Mouse (Mus musculus): ENCODE results near the gene Bloc1s1. TPM values are rescaled to one million over a fixed set of nuclear protein-coding genes. Genes with fewer than 3 reads are reported as not detected.

Gene Bloc1s1
- polyA plus RNA-seq, 1 experiment: 44.5 TPM

- Histone ChIP-seq H3K9me3 (replicated peaks; ENCODE audit: control insufficient read depth, insufficient read depth, low read length, poor library complexity, severe bottlenecking) (no peaks in the 10 kb centered on the region), H3K27me3 (ENCODE audit: control insufficient read depth, insufficient read depth, low read length, poor library complexity, severe bottlenecking) (no peaks in the 10 kb centered on the region), H3K4me3 (ENCODE audit: low read depth, low read length) (no peak overlapping the region), H3K36me3 (ENCODE audit: control insufficient read depth, insufficient read depth, low read length, poor library complexity, severe bottlenecking) (no peaks in the 10 kb centered on the region), H3K27ac (ENCODE audit: insufficient read depth, low read length) (no peak overlapping the region), H3K4me1 (ENCODE audit: control insufficient read depth, insufficient read depth, low read length) (peaks cover 3% of the 10 kb centered on the region), H3K9ac (ENCODE audit: low read depth, poor library complexity, severe bottlenecking) (no peak overlapping the region)
- TF ChIP-seq EP300 (IDR thresholded peaks at IDR 0.05; ENCODE audit: insufficient read depth, low read depth, low read length) (no peak), POLR2A (IDR thresholded peaks at IDR 0.05; ENCODE audit: insufficient read depth, low read length) (no peak), CTCF (IDR thresholded peaks at IDR 0.05; ENCODE audit: low read depth, low read length) (no peak)
Measured at GRCm38 (mm10) chr10:128934997-128935787, 11.4 kb upstream of the Bloc1s1 start.

GRCm38 (mm10) chr10:128933976-128934721 is 10.3 kb upstream of the Bloc1s1 start:
- Histone ChIP-seq H3K27ac (ENCODE audit: insufficient read depth, low read length) (no peak overlapping the region), H3K9ac (ENCODE audit: low read depth, poor library complexity, severe bottlenecking) (peak overlapping the region; percentile 48), H3K4me3 (ENCODE audit: low read depth, low read length) (peak overlapping the region; percentile 56), H3K9me3 (replicated peaks; ENCODE audit: control insufficient read depth, insufficient read depth, low read length, poor library complexity, severe bottlenecking) (no peaks in the 10 kb centered on the region), H3K4me1 (ENCODE audit: control insufficient read depth, insufficient read depth, low read length) (peaks cover 3% of the 10 kb centered on the region), H3K36me3 (ENCODE audit: control insufficient read depth, insufficient read depth, low read length, poor library complexity, severe bottlenecking) (no peaks in the 10 kb centered on the region), H3K27me3 (ENCODE audit: control insufficient read depth, insufficient read depth, low read length, poor library complexity, severe bottlenecking) (no peaks in the 10 kb centered on the region)
- TF ChIP-seq CTCF (IDR thresholded peaks at IDR 0.05; ENCODE audit: low read depth, low read length) (no peak), EP300 (IDR thresholded peaks at IDR 0.05; ENCODE audit: insufficient read depth, low read depth, low read length) (no peak), POLR2A (IDR thresholded peaks at IDR 0.05; ENCODE audit: insufficient read depth, low read length) (no peak)

- peak within 1 kb of the TSS; percentile 78 for H3K4me3 ChIP-seq (ENCODE audit: low read depth, low read length)
- no peak within 1 kb of the TSS for H3K27ac ChIP-seq (ENCODE audit: insufficient read depth, low read length)
- no peaks in the 10 kb centered on the region for H3K9me3 ChIP-seq (replicated peaks; ENCODE audit: control insufficient read depth, insufficient read depth, low read length, poor library complexity, severe bottlenecking)
- H3K27me3 ChIP-seq (ENCODE audit: control insufficient read depth, insufficient read depth, low read length, poor library complexity, severe bottlenecking): no peaks in the 10 kb centered on the region
- H3K9ac ChIP-seq (ENCODE audit: low read depth, poor library complexity, severe bottlenecking): peak within 1 kb of the TSS; percentile 48
- no peaks in the 10 kb centered on the region for H3K36me3 ChIP-seq (ENCODE audit: control insufficient read depth, insufficient read depth, low read length, poor library complexity, severe bottlenecking)
- peaks cover 3% of the 10 kb centered on the region for H3K4me1 ChIP-seq (ENCODE audit: control insufficient read depth, insufficient read depth, low read length)
- TF ChIP-seq CTCF (IDR thresholded peaks at IDR 0.05; ENCODE audit: low read depth, low read length): no peak
- no peak for TF ChIP-seq POLR2A (IDR thresholded peaks at IDR 0.05; ENCODE audit: insufficient read depth, low read length)
- TF ChIP-seq EP300 (IDR thresholded peaks at IDR 0.05; ENCODE audit: insufficient read depth, low read depth, low read length): no peak
Measured at GRCm38 (mm10) chr10:128933574-128933973, 9.7 kb upstream of the Bloc1s1 start, which contains the start of gene Itga7. Itga7 (plus strand) TSS chr10:128933818.

- no peaks in the 10 kb centered on the region for H3K36me3 ChIP-seq (ENCODE audit: control insufficient read depth, insufficient read depth, low read length, poor library complexity, severe bottlenecking)
- H3K9ac ChIP-seq (ENCODE audit: low read depth, poor library complexity, severe bottlenecking): no peak overlapping the region
- no peak overlapping the region for H3K27ac ChIP-seq (ENCODE audit: insufficient read depth, low read length)
- H3K4me1 ChIP-seq (ENCODE audit: control insufficient read depth, insufficient read depth, low read length): peaks cover 3% of the 10 kb centered on the region
- no peaks in the 10 kb centered on the region for H3K9me3 ChIP-seq (replicated peaks; ENCODE audit: control insufficient read depth, insufficient read depth, low read length, poor library complexity, severe bottlenecking)
- H3K27me3 ChIP-seq (ENCODE audit: control insufficient read depth, insufficient read depth, low read length, poor library complexity, severe bottlenecking): no peaks in the 10 kb centered on the region
- no peak overlapping the region for H3K4me3 ChIP-seq (ENCODE audit: low read depth, low read length)
- TF ChIP-seq EP300 (IDR thresholded peaks at IDR 0.05; ENCODE audit: insufficient read depth, low read depth, low read length): no peak
- no peak for TF ChIP-seq CTCF (IDR thresholded peaks at IDR 0.05; ENCODE audit: low read depth, low read length)
- no peak for TF ChIP-seq POLR2A (IDR thresholded peaks at IDR 0.05; ENCODE audit: insufficient read depth, low read length)
Measured at GRCm38 (mm10) chr10:128931441-128931840, 7.6 kb upstream of the Bloc1s1 start.

GRCm38 (mm10) chr10:128929638-128930378 is 6.0 kb upstream of the Bloc1s1 start:
- H3K9ac ChIP-seq (ENCODE audit: low read depth, poor library complexity, severe bottlenecking): no peak overlapping the region
- H3K4me1 ChIP-seq (ENCODE audit: control insufficient read depth, insufficient read depth, low read length): peaks cover 3% of the 10 kb centered on the region
- TF ChIP-seq CTCF (IDR thresholded peaks at IDR 0.05; ENCODE audit: low read depth, low read length) (no peak), EP300 (IDR thresholded peaks at IDR 0.05; ENCODE audit: insufficient read depth, low read depth, low read length) (no peak), POLR2A (IDR thresholded peaks at IDR 0.05; ENCODE audit: insufficient read depth, low read length) (no peak)
- no peaks in the 10 kb centered on the region for H3K9me3 ChIP-seq (replicated peaks; ENCODE audit: control insufficient read depth, insufficient read depth, low read length, poor library complexity, severe bottlenecking)
- H3K27me3 ChIP-seq (ENCODE audit: control insufficient read depth, insufficient read depth, low read length, poor library complexity, severe bottlenecking): no peaks in the 10 kb centered on the region
- no peak overlapping the region for H3K27ac ChIP-seq (ENCODE audit: insufficient read depth, low read length)
- H3K36me3 ChIP-seq (ENCODE audit: control insufficient read depth, insufficient read depth, low read length, poor library complexity, severe bottlenecking): no peaks in the 10 kb centered on the region
- no peak overlapping the region for H3K4me3 ChIP-seq (ENCODE audit: low read depth, low read length)
